Mouse (Mus musculus) testis, adult 2 months (tissue): ENCODE data around the gene Top2a.

Source experiments
- CTCF ChIP-seq: fragments of 200-500 bp; IDR thresholded peaks from 2 replicates; pipeline ENCODE4 v1.5.1; 2012; ENCODE audit warnings: low read depth, mild to moderate bottlenecking, inconsistent platforms, low read length, moderate library complexity; ENCODE audit not compliant: control insufficient read depth, insufficient read depth, insufficient replicate concordance
- POLR2A ChIP-seq: fragments of 200-500 bp; IDR thresholded peaks from 2 replicates; pipeline ENCODE4 v1.6.1; 2012; ENCODE audit warnings: low read depth, mild to moderate bottlenecking, inconsistent platforms, low read length, moderate library complexity; ENCODE audit not compliant: control insufficient read depth

DNA sequence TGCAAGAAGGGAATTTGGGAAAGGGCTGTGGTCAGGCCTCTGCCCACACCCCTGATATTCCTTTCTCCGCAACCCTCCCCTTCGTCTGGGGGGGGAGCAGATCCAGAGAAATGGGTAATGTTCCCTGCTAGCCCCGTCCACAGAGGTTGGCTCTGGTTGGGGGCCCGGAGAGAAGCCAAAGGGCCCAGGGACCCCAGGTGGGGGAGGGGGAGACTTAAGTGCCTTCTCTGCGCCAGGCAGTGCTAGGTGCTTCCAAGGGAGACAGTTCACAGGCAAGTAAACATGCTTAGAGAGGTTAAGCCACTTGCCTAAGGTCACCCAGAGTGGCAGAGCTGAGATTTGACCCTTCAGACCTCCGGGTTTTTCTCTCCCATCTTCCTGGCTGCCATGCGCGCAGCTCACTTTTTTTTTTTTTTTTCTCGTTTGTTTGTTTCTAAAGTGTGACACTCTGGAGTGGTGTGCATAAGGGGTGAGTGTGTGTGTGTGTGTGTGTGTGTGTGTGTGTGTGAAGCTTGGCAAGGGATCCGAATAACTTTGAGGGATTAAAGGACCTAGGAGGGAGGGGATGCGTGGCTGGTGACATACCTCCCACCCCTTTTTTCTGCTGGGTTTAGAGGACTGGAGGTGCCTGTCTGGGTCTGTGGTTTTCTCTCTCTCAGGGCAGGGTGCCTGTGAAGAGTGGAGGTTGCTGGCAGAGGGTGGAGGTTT is 78.9 kb downstream of the Top2a start:
- TF ChIP-seq CTCF: no peak
- no peak for TF ChIP-seq POLR2A
